Mouse (Mus musculus) kidney, adult 2 months (tissue): ENCODE results near the gene Hoxd3. TPM values are rescaled to one million over a fixed set of nuclear protein-coding genes. Genes with fewer than 3 reads are reported as not detected.

ENCODE experiments used
- DNase-seq: peaks from one replicate; pipeline ENCODE4 v3.0.0; 2021
- H3K27ac ChIP-seq: fragments of 200-500 bp; 2 replicates; pipeline ENCODE4 v1.5.1; 2012; ENCODE audit warnings: low read depth, low read length, control low read depth, inconsistent platforms; ENCODE audit not compliant: insufficient read depth
- H3K27me3 ChIP-seq: fragments of 200-500 bp; replicated peaks from 2 replicates; pipeline ENCODE4 v1.6.1; 2012; ENCODE audit warnings: mild to moderate bottlenecking, moderate library complexity, low read length, inconsistent platforms; ENCODE audit not compliant: control insufficient read depth, insufficient read depth
- H3K36me3 ChIP-seq: fragments of 200-500 bp; 2 replicates; pipeline ENCODE4 v1.6.1; 2012; ENCODE audit warnings: mild to moderate bottlenecking, moderate library complexity, low read length, inconsistent platforms; ENCODE audit not compliant: control insufficient read depth, insufficient read depth
- H3K4me1 ChIP-seq: fragments of 200-500 bp; 2 replicates; pipeline ENCODE4 v1.6.1; 2011; ENCODE audit warnings: low read length; ENCODE audit not compliant: control insufficient read depth, insufficient read depth
- H3K4me3 ChIP-seq: fragments of 200-500 bp; 2 replicates; pipeline ENCODE4 v1.5.1; 2011; ENCODE audit warnings: mild to moderate bottlenecking, low read depth, low read length, control low read depth; ENCODE audit not compliant: insufficient read depth
- CTCF ChIP-seq: fragments of 200-500 bp; conservative IDR thresholded peaks from 2 replicates; pipeline ENCODE4 v1.5.1; 2011; ENCODE audit warnings: low read depth, mild to moderate bottlenecking, control low read depth, low read length, moderate library complexity, mixed read lengths; ENCODE audit not compliant: insufficient read depth, insufficient read length
- POLR2A ChIP-seq: fragments of 200-500 bp; IDR thresholded peaks from one replicate; pipeline ENCODE4 v1.6.1; 2011; ENCODE audit warnings: low read depth, low read length, control low read depth
- WGBS: fragments of 180-500 bp; shearing (Covaris S2); methylation state at CpG from one replicate; pipeline ENCODE4 v1.1.7; 2018; 5-methylcytosine and 5-hydroxymethylcytosine counted together
- polyA plus RNA-seq: library from polyadenylated mRNA; depleted of rRNA; stranded (reverse); fragments of >200 nt; gene quantifications from 2 replicates; pipeline ENCODE4 v1.2.3, GENCODE M21; 2012

The Hoxd3 gene
- polyA plus RNA-seq, 1 experiment: 10.7 TPM

DNA sequence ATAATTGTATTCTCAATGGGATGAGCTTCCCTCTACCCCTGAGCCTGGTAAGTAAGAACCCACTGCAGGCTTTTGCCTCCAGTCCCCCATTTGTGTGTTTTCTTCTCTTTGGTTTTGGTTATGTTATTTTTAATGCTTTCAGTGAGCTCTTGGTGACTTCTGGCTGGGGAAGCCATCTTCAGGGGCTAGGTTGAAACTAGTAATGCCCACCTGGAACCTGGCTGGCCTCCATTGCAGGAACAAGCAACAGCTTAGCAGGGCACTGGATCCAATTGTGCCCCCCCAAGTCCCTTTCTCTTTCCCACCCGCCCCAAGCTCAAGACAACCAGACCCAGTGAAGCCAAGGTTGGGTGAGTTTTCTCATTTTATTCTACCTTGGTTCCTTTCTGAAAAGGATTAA lies 16.3 kb upstream of the Hoxd3 start:
- TF ChIP-seq CTCF (no peak), POLR2A (no peak)
- no peak overlapping the region; the same call in 1 of the 2 replicates for H3K4me3 ChIP-seq
- H3K27ac ChIP-seq: peak overlapping the region; percentile 21; the same call in 1 of the 2 replicates
- WGBS: 48% methylated on average over 1 of the region's 1 CpGs
- DNase-seq: no peak
- H3K27me3 ChIP-seq: no peaks in the 10 kb centered on the region
- no peaks in the 10 kb centered on the region for H3K36me3 ChIP-seq
- H3K4me1 ChIP-seq: no peaks in the 10 kb centered on the region

DNA sequence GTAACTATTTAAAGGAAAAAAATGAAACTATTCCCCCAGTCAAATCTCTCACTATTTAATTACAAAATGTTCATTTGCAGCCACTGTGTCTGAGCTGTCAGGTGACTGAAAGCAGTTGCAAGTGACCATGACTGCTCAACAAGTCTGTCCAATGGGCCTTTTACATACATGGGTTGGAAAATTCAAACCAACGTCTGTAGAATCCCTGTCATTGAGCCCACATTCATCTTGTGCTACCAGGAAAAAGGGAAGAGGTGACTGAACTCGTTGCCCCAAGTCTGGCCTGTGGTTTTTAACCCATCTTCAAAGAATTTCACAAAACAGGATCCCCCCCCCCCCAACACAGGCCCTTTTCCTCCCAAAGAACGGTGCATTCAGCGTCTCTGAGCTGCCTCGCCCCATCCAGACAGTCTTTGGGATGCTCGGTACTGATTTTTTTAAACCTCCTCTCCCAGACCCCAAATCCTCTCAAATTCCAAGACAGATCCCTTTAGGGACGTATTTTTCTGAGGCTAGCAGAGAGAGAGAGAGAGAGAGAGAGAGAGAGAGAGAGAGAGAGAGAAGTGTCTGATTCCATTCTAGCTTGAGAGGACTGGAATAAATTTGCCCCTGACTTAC lies 15.8 kb upstream of the Hoxd3 start:
- H3K27ac ChIP-seq: peak overlapping the region; percentile 94
- H3K4me3 ChIP-seq: 0 out of 2 replicates have a peak overlapping the region, but pooled peaks have one; percentile 84
- peak; percentile 27 for DNase-seq
- WGBS: 44% methylated on average over 7 of the region's 7 CpGs
- no peaks in the 10 kb centered on the region for H3K36me3 ChIP-seq
- H3K27me3 ChIP-seq: no peaks in the 10 kb centered on the region
- TF ChIP-seq POLR2A: no peak
- no peak for TF ChIP-seq CTCF
- no peaks in the 10 kb centered on the region for H3K4me1 ChIP-seq

DNA sequence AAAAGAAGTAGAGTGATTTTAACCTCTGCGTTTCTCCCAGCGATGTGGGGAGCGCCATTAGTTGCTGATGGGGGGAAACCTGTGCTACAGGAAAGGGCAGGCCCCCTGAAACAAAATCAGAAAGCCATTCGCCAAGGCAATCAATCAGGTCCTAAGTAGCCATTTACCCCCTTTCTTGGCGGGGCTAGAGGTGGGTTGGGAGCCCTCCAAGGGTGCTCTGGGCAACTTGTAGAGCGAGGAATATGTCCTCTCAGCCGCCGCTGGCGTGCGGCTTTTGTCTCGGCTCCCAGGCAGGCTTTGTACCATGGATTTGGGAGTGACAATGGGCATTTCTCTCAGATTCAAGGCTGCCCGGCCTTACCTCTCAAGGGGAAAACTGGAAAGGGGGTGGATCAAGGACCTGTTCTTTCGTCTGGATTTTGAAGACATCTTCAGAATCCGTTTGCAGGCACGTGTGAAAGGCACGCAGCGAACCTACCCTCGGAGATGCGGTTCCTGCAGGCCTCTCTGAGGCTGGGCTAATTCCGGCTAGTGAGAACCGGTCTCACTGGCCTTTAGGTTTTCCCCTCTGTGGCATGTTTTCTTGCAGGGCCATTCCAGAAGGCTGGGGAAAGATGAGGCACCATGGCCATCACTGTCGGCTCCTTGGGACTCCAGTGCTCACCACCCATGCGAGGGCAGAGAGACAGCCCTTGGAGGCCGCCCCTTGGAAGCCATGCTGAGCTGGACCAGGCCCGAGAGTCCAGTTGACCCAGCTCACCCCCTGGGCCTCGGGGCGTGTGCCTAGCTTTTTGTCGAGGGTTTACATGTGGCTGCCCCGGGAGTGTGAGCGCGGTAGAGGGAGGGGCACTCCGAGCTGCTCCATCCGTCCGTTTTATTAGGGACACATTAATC lies 15.0 kb upstream of the Hoxd3 start:
- TF ChIP-seq POLR2A: no peak
- TF ChIP-seq CTCF: no peak
- Histone ChIP-seq H3K4me1 (no peaks in the 10 kb centered on the region), H3K36me3 (no peaks in the 10 kb centered on the region), H3K27ac (peak overlapping the region; percentile 94), H3K27me3 (no peaks in the 10 kb centered on the region), H3K4me3 (peak overlapping the region; percentile 84; the same call in 1 of the 2 replicates)
- WGBS: 40% methylated on average over 34 of the region's 34 CpGs
- DNase-seq: peak; percentile 61

DNA sequence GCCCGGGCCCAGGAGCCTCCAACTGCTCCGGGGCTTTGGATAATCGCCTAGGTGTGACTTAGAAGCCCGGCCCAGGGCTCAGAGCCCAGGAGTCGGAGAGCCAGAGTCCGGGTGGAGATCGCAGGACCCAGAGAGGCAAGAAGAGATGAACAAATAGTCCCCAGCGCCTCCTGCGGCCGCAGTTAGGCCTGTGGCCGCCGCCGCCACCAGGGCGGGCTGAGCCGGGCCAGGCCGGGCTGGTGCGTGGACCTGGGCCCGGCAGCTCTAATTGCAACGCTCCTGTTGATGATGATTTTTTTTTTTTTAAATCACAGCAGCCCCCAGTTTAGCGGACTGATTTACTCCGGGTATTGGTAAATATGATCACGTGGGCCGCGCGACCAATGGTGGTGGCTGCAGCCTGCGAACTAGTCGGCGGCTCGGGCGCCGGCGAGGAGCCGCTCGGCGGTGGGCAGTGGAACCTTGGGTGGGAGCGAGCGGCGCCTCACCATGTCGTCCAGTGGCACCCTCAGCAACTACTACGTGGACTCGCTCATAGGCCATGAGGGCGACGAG lies 14.1 kb upstream of the Hoxd3 start, which contains the start of gene Hoxd9:
TSS of gene Hoxd9 (plus strand) at position 161 of the 555 bp plus-strand sequence.
- under 1% methylated on average over 43 of the region's 43 CpGs for WGBS
- TF ChIP-seq POLR2A (peak; percentile 61), CTCF (no peak)
- H3K4me1 ChIP-seq: no peaks in the 10 kb centered on the region
- DNase-seq: peak; percentile 91
- no peaks in the 10 kb centered on the region for H3K27me3 ChIP-seq
- peak within 1 kb of the TSS; percentile 84 for H3K4me3 ChIP-seq
- H3K27ac ChIP-seq: peak within 1 kb of the TSS; percentile 94
- no peaks in the 10 kb centered on the region for H3K36me3 ChIP-seq

DNA sequence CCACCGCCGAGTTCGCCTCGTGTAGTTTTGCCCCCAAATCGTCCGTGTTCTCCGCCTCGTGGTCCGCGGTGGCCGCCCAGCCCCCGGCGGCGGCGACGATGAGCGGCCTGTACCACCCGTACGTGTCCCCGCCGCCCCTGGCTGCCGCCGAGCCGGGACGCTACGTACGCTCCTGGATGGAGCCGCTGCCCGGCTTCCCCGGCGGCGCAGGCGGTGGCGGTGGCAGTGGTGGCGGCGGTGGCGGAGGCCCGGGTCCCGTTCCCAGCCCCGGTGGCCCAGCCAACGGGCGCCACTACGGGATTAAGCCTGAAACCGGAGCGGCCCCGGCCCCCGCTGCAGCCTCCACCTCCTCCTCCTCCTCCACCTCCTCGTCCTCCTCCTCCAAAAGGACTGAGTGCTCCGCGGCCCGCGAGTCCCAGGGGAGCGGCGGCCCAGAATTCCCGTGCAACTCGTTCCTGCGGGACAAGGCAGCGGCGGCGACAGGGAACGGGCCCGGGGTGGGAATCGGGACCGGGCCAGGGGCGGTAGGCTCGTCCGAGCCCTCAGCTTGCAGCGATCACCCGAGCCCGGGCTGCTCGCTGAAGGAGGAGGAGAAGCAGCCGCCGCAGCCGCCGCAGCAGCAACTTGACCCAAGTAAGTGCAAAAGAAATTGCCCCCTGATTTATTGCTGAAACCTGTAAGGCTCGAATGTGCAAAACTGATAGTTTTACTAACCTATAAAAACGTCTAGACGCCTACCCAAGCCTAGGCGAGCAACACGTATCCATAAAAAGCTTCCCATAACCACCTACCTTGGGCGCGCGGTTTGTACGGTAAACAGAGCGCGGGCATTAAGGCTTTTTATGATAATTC lies 13.3 kb upstream of the Hoxd3 start:
- no peaks in the 10 kb centered on the region for H3K27me3 ChIP-seq
- TF ChIP-seq POLR2A (no peak), CTCF (no peak)
- WGBS: 2% methylated on average over 82 of the region's 86 CpGs
- H3K27ac ChIP-seq: peak overlapping the region; percentile 94
- peak; percentile 57 for DNase-seq
- H3K36me3 ChIP-seq: no peaks in the 10 kb centered on the region
- no peaks in the 10 kb centered on the region for H3K4me1 ChIP-seq
- peak overlapping the region; percentile 84 for H3K4me3 ChIP-seq

DNA sequence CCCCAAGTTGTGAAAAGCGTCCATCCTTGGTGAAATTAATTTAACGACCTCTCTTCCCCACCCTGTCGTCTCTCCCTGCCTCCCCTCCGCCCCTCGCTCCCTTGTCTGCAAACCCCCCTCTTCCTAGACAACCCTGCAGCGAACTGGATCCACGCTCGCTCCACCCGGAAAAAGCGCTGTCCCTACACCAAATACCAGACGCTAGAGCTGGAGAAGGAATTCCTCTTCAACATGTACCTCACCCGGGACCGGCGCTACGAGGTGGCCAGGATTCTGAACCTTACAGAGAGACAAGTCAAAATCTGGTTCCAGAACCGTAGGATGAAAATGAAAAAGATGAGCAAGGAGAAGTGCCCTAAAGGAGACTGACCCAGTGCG lies 12.7 kb upstream of the Hoxd3 start:
- 12% methylated on average over 17 of the region's 17 CpGs for WGBS
- no peak for TF ChIP-seq CTCF
- TF ChIP-seq POLR2A: no peak
- no peaks in the 10 kb centered on the region for H3K36me3 ChIP-seq
- H3K27me3 ChIP-seq: no peaks in the 10 kb centered on the region
- no peaks in the 10 kb centered on the region for H3K4me1 ChIP-seq
- H3K27ac ChIP-seq: peak overlapping the region; percentile 94
- peak; percentile 46 for DNase-seq
- peak overlapping the region; percentile 84 for H3K4me3 ChIP-seq
